Mouse (Mus musculus) CH12.LX (cell line): ENCODE measurements around the gene 2310057M21Rik. TPM values are rescaled to one million over a fixed set of nuclear protein-coding genes. Genes with fewer than 3 reads are reported as not detected.
A peak's percentile ranks its signal among the peaks of the same experiment; 100 is the strongest.

Experiments
- DNase-seq: peaks from one replicate; pipeline ENCODE4 v3.0.0-alpha.2; 2013; ENCODE audit errors: extremely low read depth
- H3K27ac ChIP-seq: 2 replicates; pipeline ENCODE4 v1.5.1; 2012; ENCODE audit warnings: low read depth, mild to moderate bottlenecking, control low read depth, moderate library complexity; ENCODE audit not compliant: insufficient read depth
- H3K27me3 ChIP-seq: replicated peaks from 2 replicates; pipeline ENCODE3; 2012; ENCODE audit warnings: inconsistent platforms
- H3K36me3 ChIP-seq, 2 experiments: replicated peaks in 1 of 2; 2 replicates each; pipeline versions ENCODE3 to v1.6.1; 2012; ENCODE audit warnings: inconsistent platforms in 1 of 2, low read length in 1 of 2, mild to moderate bottlenecking in 1 of 2, mixed read lengths in 1 of 2, moderate library complexity in 1 of 2; ENCODE audit not compliant: control insufficient read depth in 1 of 2, insufficient read depth in 1 of 2
- H3K4me1 ChIP-seq, 2 experiments: 2 replicates each; pipeline ENCODE4 v1.6.1; 2012; ENCODE audit warnings: inconsistent platforms in 1 of 2, moderate library complexity in 1 of 2; ENCODE audit not compliant: insufficient read depth in 2 of 2, control insufficient read depth in 1 of 2
- H3K4me2 ChIP-seq: 2 replicates; pipeline ENCODE4 v1.6.1; 2012; ENCODE audit warnings: low read depth, mild to moderate bottlenecking, control low read depth; ENCODE audit not compliant: poor library complexity, insufficient read depth, severe bottlenecking
- H3K4me3 ChIP-seq, 3 experiments: fragments of 150-350 bp in 1 of 3; sonication (generic) in 1 of 3; replicated peaks in 1 of 3; 2 replicates each; pipeline versions ENCODE3 to v1.5.1; 2011 to 2012; ENCODE audit warnings: low read depth in 2 of 3, low read length in 2 of 3, mild to moderate bottlenecking in 2 of 3, moderate library complexity in 2 of 3, control low read depth in 1 of 3, improper control_type of control experiment in 1 of 3, inconsistent platforms in 1 of 3, mixed read lengths in 1 of 3; ENCODE audit not compliant: poor library complexity in 1 of 3
- H3K79me2 ChIP-seq: replicated peaks from 2 replicates; pipeline ENCODE4 v1.6.1; 2012; ENCODE audit warnings: mild to moderate bottlenecking, moderate library complexity; ENCODE audit not compliant: control insufficient read depth, poor library complexity, insufficient read depth, severe bottlenecking; ENCODE audit errors: extremely low read depth
- H3K9ac ChIP-seq: 2 replicates; pipeline ENCODE4 v1.6.1; 2012; ENCODE audit warnings: low read depth, mild to moderate bottlenecking, control low read depth, moderate library complexity; ENCODE audit not compliant: insufficient read depth
- H3K9me3 ChIP-seq: replicated peaks from 2 replicates; pipeline ENCODE3; 2012; ENCODE audit warnings: low read length, inconsistent platforms, mixed read lengths
- BHLHE40 ChIP-seq: IDR thresholded peaks from 2 replicates; pipeline ENCODE4 v1.6.1; 2011; ENCODE audit warnings: mild to moderate bottlenecking, low read depth, low read length, improper control_type of control experiment
- CHD1 ChIP-seq: IDR thresholded peaks from 2 replicates; pipeline ENCODE4 v1.6.1; 2012; ENCODE audit warnings: low read depth, low read length, improper control_type of control experiment, inconsistent platforms
- ELF1 ChIP-seq: IDR thresholded peaks from 2 replicates; pipeline ENCODE4 v1.6.1; 2014; ENCODE audit warnings: low read depth, mild to moderate bottlenecking, inconsistent platforms, low read length, improper control_type of control experiment
- ETS1 ChIP-seq: conservative IDR thresholded peaks from 2 replicates; pipeline ENCODE4 v1.6.1; 2012; ENCODE audit warnings: low read depth, mild to moderate bottlenecking, inconsistent platforms, low read length, improper control_type of control experiment, moderate library complexity
- HCFC1 ChIP-seq: IDR thresholded peaks from 2 replicates; pipeline ENCODE4 v1.6.1; 2012; ENCODE audit warnings: low read depth, mild to moderate bottlenecking, inconsistent platforms, low read length, improper control_type of control experiment
- JUN ChIP-seq: IDR thresholded peaks from 2 replicates; pipeline ENCODE4 v1.6.1; 2011; ENCODE audit warnings: low read depth, mild to moderate bottlenecking, low read length, improper control_type of control experiment, moderate library complexity; ENCODE audit not compliant: insufficient read depth
- JUND ChIP-seq: conservative IDR thresholded peaks from 2 replicates; pipeline ENCODE4 v1.6.1; 2011; ENCODE audit warnings: low read depth, low read length, improper control_type of control experiment
- MAFK ChIP-seq: IDR thresholded peaks from 2 replicates; pipeline ENCODE4 v1.6.1; 2011; ENCODE audit warnings: low read length, improper control_type of control experiment; ENCODE audit not compliant: insufficient replicate concordance
- MAX ChIP-seq: IDR thresholded peaks from 2 replicates; pipeline ENCODE4 v1.6.1; 2011; ENCODE audit warnings: low read length, improper control_type of control experiment
- MXI1 ChIP-seq: IDR thresholded peaks from 2 replicates; pipeline ENCODE4 v1.6.1; 2011; ENCODE audit warnings: mild to moderate bottlenecking, low read depth, low read length, improper control_type of control experiment
- MYC ChIP-seq: IDR thresholded peaks from 2 replicates; pipeline ENCODE4 v1.6.1; 2011; ENCODE audit warnings: low read depth, mild to moderate bottlenecking, improper control_type of control experiment, low read length
- PAX5 ChIP-seq: IDR thresholded peaks from 2 replicates; pipeline ENCODE4 v1.6.1; 2012; ENCODE audit warnings: low read length, inconsistent platforms, mixed read lengths
- POLR2AphosphoS2 ChIP-seq: IDR thresholded peaks from 2 replicates; pipeline ENCODE4 v1.6.1; 2011; ENCODE audit warnings: low read depth, low read length, improper control_type of control experiment
- RAD21 ChIP-seq: IDR thresholded peaks from 2 replicates; pipeline ENCODE4 v1.6.1; 2011; ENCODE audit warnings: low read depth, mild to moderate bottlenecking, low read length, improper control_type of control experiment, moderate library complexity
- SIN3A ChIP-seq: IDR thresholded peaks from 2 replicates; pipeline ENCODE4 v1.6.1; 2012; ENCODE audit warnings: low read length, improper control_type of control experiment, inconsistent platforms
- USF1 ChIP-seq: IDR thresholded peaks from 2 replicates; pipeline ENCODE4 v1.6.1; 2014; ENCODE audit warnings: low read depth, mild to moderate bottlenecking, inconsistent platforms, low read length, improper control_type of control experiment
- USF2 ChIP-seq: conservative IDR thresholded peaks from 2 replicates; pipeline ENCODE4 v1.6.1; 2011; ENCODE audit warnings: low read depth, low read length, improper control_type of control experiment
- ZC3H11A ChIP-seq: IDR thresholded peaks from 2 replicates; pipeline ENCODE4 v1.6.1; 2012; ENCODE audit warnings: low read depth, mild to moderate bottlenecking, inconsistent platforms, low read length, improper control_type of control experiment
- ZKSCAN1 ChIP-seq: IDR thresholded peaks from 2 replicates; pipeline ENCODE4 v1.6.1; 2012; ENCODE audit warnings: low read depth, inconsistent platforms, low read length, improper control_type of control experiment, borderline replicate concordance
- dilution Hi-C: fragments of 300-500 bp; cut with MboI; formaldehyde crosslinking; loops from 2 replicates; pipeline ENCODE4 v1.14.3; 2020; ENCODE audit warnings: low sequenced_read_pairs; ENCODE audit not compliant: extremely low pct_unique_long_range_greater_than_20kb, extremely low pct_ligation_motif_present
- in situ Hi-C: fragments of 300-500 bp; cut with MboI; formaldehyde crosslinking; loops from 3 replicates; pipeline ENCODE4 v1.14.3; 2019; ENCODE audit warnings: low sequenced_read_pairs, low pct_ligation_motif_present, low pct_unique_long_range_greater_than_20kb, mixed read lengths
- polyA plus RNA-seq: library from polyadenylated mRNA; unstranded; fragments of >175 nt; gene quantifications from 2 replicates; pipeline ENCODE4 v1.2.1, GENCODE M21; 2012; ENCODE audit warnings: low read depth; ENCODE audit not compliant: insufficient read length
- total RNA-seq, 2 experiments: library from RNA; depleted of rRNA; stranded (reverse); fragments of 300-350 nt in 1 of 2; fragments of >200 nt in 1 of 2; gene quantifications; 2 replicates each; pipeline ENCODE4 v1.2.3; 2012 to 2014

Gene 2310057M21Rik
- total and polyA plus RNA-seq, 3 experiments, result 3.4 to 22.5 (median 13.1) TPM

DNA sequence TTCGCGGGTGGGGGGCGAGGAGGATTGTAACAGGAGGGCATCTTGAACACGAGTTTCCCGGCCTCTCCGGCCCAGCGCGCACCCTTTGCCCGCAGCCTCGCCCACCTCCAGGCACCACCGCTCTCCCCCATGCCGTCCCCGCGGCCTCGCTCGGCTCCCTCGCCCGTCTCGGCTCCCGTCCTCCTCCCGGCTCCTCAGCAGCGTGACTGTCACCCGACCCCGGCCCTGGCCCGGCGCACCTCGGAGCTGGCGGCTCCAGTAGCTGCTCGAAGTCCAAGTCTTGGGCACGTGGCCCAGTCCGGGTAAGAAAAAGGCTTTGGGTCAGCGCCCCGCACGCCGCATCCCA, 317 bp downstream of the 2310057M21Rik start:
- Histone ChIP-seq H3K27me3 (peaks cover 7% of the 10 kb centered on the region), H3K4me3 (peak overlapping the region; percentile 85 to 97 (median 85)), H3K79me2 (peaks cover 10% of the 10 kb centered on the region), H3K27ac (peak overlapping the region; percentile 21), H3K36me3 (peaks cover 9 to 24% of the 10 kb centered on the region in 2 experiments), H3K4me2 (no peak overlapping the region), H3K9ac (peak overlapping the region; percentile 52), H3K4me1 (peaks cover 3 to 12% of the 10 kb centered on the region in 2 experiments), H3K9me3 (no peaks in the 10 kb centered on the region)
- no peak for DNase-seq
- in situ Hi-C loops, result no loop called here
- TF ChIP-seq SIN3A (0 out of 2 replicates have a peak, but pooled peaks have one; percentile 7), ELF1 (no peak), USF1 (no peak), HCFC1 (no peak)
- dilution Hi-C loops, result no loop called here

- no peaks in the 10 kb centered on the region for H3K9me3 ChIP-seq
- dilution Hi-C loops, result no loop called here
- no peak for DNase-seq
- H3K4me2 ChIP-seq, result no peak overlapping the region
- H3K27ac ChIP-seq, result no peak overlapping the region
- peaks cover 3% of the 10 kb centered on the region; the same call in 1 of the 2 replicates for H3K79me2 ChIP-seq
- H3K9ac ChIP-seq, result no peak overlapping the region
- no peaks in the 10 kb centered on the region for H3K27me3 ChIP-seq
- H3K36me3 ChIP-seq, result peaks cover 35 to 73% of the 10 kb centered on the region in 2 experiments
- no peak overlapping the region for H3K4me3 ChIP-seq
- TF ChIP-seq USF1, result no peak
- no peak for TF ChIP-seq MXI1
- TF ChIP-seq MYC, result no peak
- no peak for TF ChIP-seq BHLHE40
- TF ChIP-seq USF2, result no peak
- TF ChIP-seq JUND, result no peak
- no peak for TF ChIP-seq PAX5
- TF ChIP-seq MAX, result no peak
- TF ChIP-seq CHD1, result no peak
- no peak for TF ChIP-seq POLR2AphosphoS2
- TF ChIP-seq JUN, result no peak
- TF ChIP-seq HCFC1, result no peak
- TF ChIP-seq ETS1, result no peak
- no peak for TF ChIP-seq ZKSCAN1
- TF ChIP-seq ZC3H11A, result no peak
- no peak for TF ChIP-seq RAD21
- no peak for TF ChIP-seq MAFK
- H3K4me1 ChIP-seq, result peaks cover 3 to 7% of the 10 kb centered on the region in 2 experiments
- in situ Hi-C loops, result no loop called here
Observed at GRCm38 (mm10) chr7:131356105-131356504, 6.5 kb downstream of the 2310057M21Rik start.
